8 mouse cellular contexts compared by ENCODE assay signal in genomic region chr1:133695901-133696300, GRCm38 (mm10). TPM values are rescaled to one million over a fixed set of nuclear protein-coding genes. Genes with fewer than 3 reads are reported as not detected.
A peak's percentile ranks its signal among the peaks of the same experiment; 100 is the strongest.
DNase-seq lines count a peak whose midpoint lies in the region; ATAC-seq and TF ChIP-seq lines count a peak whose summit lies in the region.

No protein-coding gene starts in this region.

- H3K9ac ChIP-seq in hindbrain, embryonic 11.5 days (ENCODE audit: low read depth, low read length): no peak overlapping the region
- no peak overlapping the region for H3K9ac ChIP-seq in hindbrain, embryonic 16.5 days (ENCODE audit: low read depth, low read length)
- no peak overlapping the region for H3K9ac ChIP-seq in liver, embryonic 11.5 days (ENCODE audit: low read depth, low read length)

- H3K4me3 ChIP-seq in hindbrain, embryonic 11.5 days (ENCODE audit: low read depth, low read length): no peak overlapping the region
- no peak overlapping the region for H3K4me3 ChIP-seq in hindbrain, embryonic 16.5 days (ENCODE audit: low read length)
- no peak overlapping the region for H3K4me3 ChIP-seq in liver, embryonic 11.5 days (ENCODE audit: low read depth, low read length)
- no peak overlapping the region for H3K4me3 ChIP-seq in testis, adult 2 months (ENCODE audit: control insufficient read depth, low read depth, low read length)

- H3K27me3 ChIP-seq in hindbrain, embryonic 11.5 days (ENCODE audit: control insufficient read depth, insufficient read depth, low read length): no peaks in the 10 kb centered on the region
- H3K27me3 ChIP-seq in hindbrain, embryonic 16.5 days (replicated peaks; ENCODE audit: control insufficient read depth, insufficient read depth, low read length): no peaks in the 10 kb centered on the region
- no peaks in the 10 kb centered on the region for H3K27me3 ChIP-seq in liver, embryonic 11.5 days (replicated peaks; ENCODE audit: control insufficient read depth, insufficient read depth, low read length)
- no peaks in the 10 kb centered on the region for H3K27me3 ChIP-seq in testis, adult 2 months (ENCODE audit: control insufficient read depth, insufficient read depth, low read length)

- no peak for TF ChIP-seq CTCF in testis, adult 2 months (IDR thresholded peaks at IDR 0.05; ENCODE audit: control insufficient read depth, insufficient read depth, insufficient replicate concordance, low read depth, low read length)

- no peaks in the 10 kb centered on the region; the same call in 1 of the 2 replicates for H3K4me1 ChIP-seq in hindbrain, embryonic 11.5 days (replicated peaks; ENCODE audit: control insufficient read depth, insufficient read depth, low read length)
- H3K4me1 ChIP-seq in hindbrain, embryonic 16.5 days (ENCODE audit: control insufficient read depth, insufficient read depth, low read depth, low read length): peaks cover 2% of the 10 kb centered on the region; the same call in 1 of the 2 replicates
- H3K4me1 ChIP-seq in liver, embryonic 11.5 days (replicated peaks; ENCODE audit: control insufficient read depth, insufficient read depth, low read length): peaks cover 15% of the 10 kb centered on the region
- no peaks in the 10 kb centered on the region; the same call in 1 of the 2 replicates for H3K4me1 ChIP-seq in testis, adult 2 months (ENCODE audit: control insufficient read depth, insufficient read depth, low read length)

- H3K36me3 ChIP-seq in hindbrain, embryonic 11.5 days (ENCODE audit: control insufficient read depth, insufficient read depth, low read length): no peaks in the 10 kb centered on the region
- H3K36me3 ChIP-seq in hindbrain, embryonic 16.5 days (ENCODE audit: control insufficient read depth, insufficient read depth, low read length): no peaks in the 10 kb centered on the region
- H3K36me3 ChIP-seq in liver, embryonic 11.5 days (ENCODE audit: control insufficient read depth, insufficient read depth, low read length): no peaks in the 10 kb centered on the region
- no peaks in the 10 kb centered on the region for H3K36me3 ChIP-seq in testis, adult 2 months (ENCODE audit: control insufficient read depth, insufficient read depth, low read length)

- ATAC-seq in hindbrain, embryonic 11.5 days (ENCODE audit: low FRiP score): no peak
- ATAC-seq in hindbrain, embryonic 16.5 days: no peak
- no peak for ATAC-seq in liver, embryonic 11.5 days (replicated peaks; ENCODE audit: low FRiP score)

- H3K9me3 ChIP-seq in hindbrain, embryonic 11.5 days (ENCODE audit: control insufficient read depth, low read length): no peaks in the 10 kb centered on the region
- no peaks in the 10 kb centered on the region for H3K9me3 ChIP-seq in hindbrain, embryonic 16.5 days (ENCODE audit: control insufficient read depth, low read length)
- no peaks in the 10 kb centered on the region for H3K9me3 ChIP-seq in liver, embryonic 11.5 days (ENCODE audit: control insufficient read depth, low read length)

- intact Hi-C loops in heart, postnatal 14 days (cut with DNase I): no loop called here

- peak overlapping the region; percentile 9; the same call in 1 of the 2 replicates for H3K27ac ChIP-seq in hindbrain, embryonic 11.5 days (ENCODE audit: low read depth, low read length)
- H3K27ac ChIP-seq in hindbrain, embryonic 16.5 days (ENCODE audit: low read depth, low read length): no peak overlapping the region
- 0 out of 2 replicates have a peak overlapping the region, but pooled peaks have one; percentile 15 for H3K27ac ChIP-seq in liver, embryonic 11.5 days (ENCODE audit: low read depth, low read length)
- H3K27ac ChIP-seq in testis, adult 2 months (ENCODE audit: control insufficient read depth, insufficient read depth, low read depth, low read length): 0 out of 2 replicates have a peak overlapping the region, but pooled peaks have one; percentile 9

- TF ChIP-seq POLR2A in testis, adult 2 months (IDR thresholded peaks at IDR 0.05; ENCODE audit: control insufficient read depth, low read depth, low read length): no peak

- H3K4me2 ChIP-seq in hindbrain, embryonic 11.5 days (replicated peaks; ENCODE audit: low read depth, low read length): no peak overlapping the region
- no peak overlapping the region for H3K4me2 ChIP-seq in hindbrain, embryonic 16.5 days (ENCODE audit: low read length)
- H3K4me2 ChIP-seq in liver, embryonic 11.5 days: no peak overlapping the region

- DNase-seq in hindbrain, embryonic 11.5 days (ENCODE audit: low spot score): no peak
- peak; percentile 17 for DNase-seq in embryo, embryonic 11.5 days (ENCODE audit: low read depth, low spot score)
- peak; percentile 42 to 69 for DNase-seq in heart, postnatal 14 days
- DNase-seq in liver, embryonic 11.5 days (ENCODE audit: low spot score): no peak
- no peak for DNase-seq in adipocyte (ENCODE audit: low spot score)
- no peak for DNase-seq in c-Kit-positive CD71-positive TER-119-positive erythroid progenitor cells, embryonic 14.5 days (ENCODE audit: low spot score)

- WGBS in hindbrain, embryonic 11.5 days: 36% methylated on average over 7 of the region's 7 CpGs
- WGBS in hindbrain, embryonic 16.5 days: 12% methylated on average over 7 of the region's 7 CpGs
- WGBS in liver, embryonic 11.5 days: 56% methylated on average over 7 of the region's 7 CpGs

RNA-seq across cellular contexts. Expression of gene Lax1, which starts 6.0 kb away (rescaled TPM):
- polyA plus RNA-seq in hindbrain, embryonic 11.5 days (2014; fragmentation: Nextera tagmentation; extraction: Ambion mirVana): 0.12 and 0.22 TPM in 2 replicates
- 0.06 TPM in 1 of 2 replicates, not detected in the other for polyA plus RNA-seq in hindbrain, embryonic 16.5 days (2015; fragmentation: Nextera tagmentation; extraction: Ambion mirVana)
- total RNA-seq in heart, postnatal 14 days (2021): under 1 TPM; 0.19 to 0.51 TPM
- 0.62 and 0.78 TPM in 2 replicates for polyA plus RNA-seq in liver, embryonic 11.5 days (2014; fragmentation: Nextera tagmentation; extraction: Ambion mirVana)
- 0.41 and 0.62 TPM in 2 replicates for polyA plus RNA-seq in testis, adult 2 months (2012; rRNA removed)

RNA-seq across cellular contexts. Expression of gene Gm38394, which starts 34.8 kb away (rescaled TPM):
- 6.7 and 10.4 TPM in 2 replicates for polyA plus RNA-seq in hindbrain, embryonic 11.5 days (2014; fragmentation: Nextera tagmentation; extraction: Ambion mirVana)
- polyA plus RNA-seq in hindbrain, embryonic 16.5 days (2015; fragmentation: Nextera tagmentation; extraction: Ambion mirVana): 2.1 and 2.3 TPM in 2 replicates
- total RNA-seq in heart, postnatal 14 days (2021): 10 to 100 TPM; 28.3 to 29.5 TPM
- 4.4 and 4.5 TPM in 2 replicates for polyA plus RNA-seq in liver, embryonic 11.5 days (2014; fragmentation: Nextera tagmentation; extraction: Ambion mirVana)
- 1.2 and 1.3 TPM in 2 replicates for polyA plus RNA-seq in testis, adult 2 months (2012; rRNA removed)

RNA-seq across cellular contexts. Expression of gene Zbed6, which starts 35.2 kb away (rescaled TPM):
- polyA plus RNA-seq in hindbrain, embryonic 11.5 days (2014; fragmentation: Nextera tagmentation; extraction: Ambion mirVana): not detected in 2 replicates
- not detected in 2 replicates for polyA plus RNA-seq in hindbrain, embryonic 16.5 days (2015; fragmentation: Nextera tagmentation; extraction: Ambion mirVana)
- total RNA-seq in heart, postnatal 14 days (2021): 1 to 10 TPM; 3.4 to 5.8 TPM
- not detected in 2 replicates for polyA plus RNA-seq in liver, embryonic 11.5 days (2014; fragmentation: Nextera tagmentation; extraction: Ambion mirVana)
- polyA plus RNA-seq in testis, adult 2 months (2012; rRNA removed): 1.3 and 2.0 TPM in 2 replicates

Comparison
In these comparisons a context has a peak if more than half of its experiments do, and no peak if none do; other contexts are left out.
1. DNase-seq: peak in embryo, embryonic 11.5 days (single experiment) and heart, postnatal 14 days (2 of 2); none in hindbrain, embryonic 11.5 days (single experiment), liver, embryonic 11.5 days (single experiment), adipocyte (single experiment) and c-Kit-positive CD71-positive TER-119-positive erythroid progenitor cells, embryonic 14.5 days (single experiment).